Mouse (Mus musculus) liver, embryonic 14.5 days (tissue): ENCODE results near the gene Zswim7.

ENCODE experiments used
- CTCF ChIP-seq: IDR thresholded peaks from 2 replicates; pipeline ENCODE4 v1.5.1; 2016; ENCODE audit warnings: antibody characterized with exemption, low read depth, control low read depth
- EP300 ChIP-seq: IDR thresholded peaks from 2 replicates; pipeline ENCODE4 v1.6.1; 2016; ENCODE audit warnings: antibody characterized with exemption, low read depth

DNA sequence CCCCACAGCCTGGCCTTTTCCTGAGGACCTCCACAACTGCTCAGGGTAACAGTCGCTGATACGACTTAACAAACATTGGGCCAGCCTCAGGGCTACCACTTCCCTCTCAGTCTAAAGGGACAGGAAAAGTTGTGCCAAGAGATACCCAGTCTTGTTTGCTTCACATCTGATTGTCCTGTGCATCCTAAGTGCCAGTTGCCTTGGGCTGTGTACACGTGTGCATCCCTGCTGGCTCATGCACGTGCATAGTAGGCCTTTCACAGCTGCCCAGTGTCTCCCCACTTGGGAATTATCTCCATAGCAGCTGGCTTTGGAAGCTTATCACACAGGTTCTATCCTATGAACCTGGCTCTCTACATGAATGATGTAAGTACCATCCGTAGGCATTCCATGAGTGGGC, 57.8 kb downstream of the Zswim7 start:
- no peak for TF ChIP-seq CTCF
- TF ChIP-seq EP300: no peak
